Mouse (Mus musculus): Measurements from ENCODE around the gene Cep112.

Cep112 gene

GRCm38 (mm10) chr11:108424889-108425591 is at the start of gene Cep112:
TSS of gene Cep112 (plus strand) at chr11:108425192.
- DNase-seq (ENCODE audit: low spot score in 2 of 2) = peak; percentile 95 to 97

- DNase-seq (ENCODE audit: low spot score in 2 of 2) = no peak
These were observed 48.2 kb upstream of the Cep112 start for GRCm38 (mm10) chr11:108376815-108377214.

GRCm38 (mm10) chr11:108377680-108378362 is 47.2 kb upstream of the Cep112 start:
- DNase-seq (ENCODE audit: low spot score in 2 of 2) = peak; percentile 73 to 82

GRCm38 (mm10) chr11:108378363-108378751 is 46.6 kb upstream of the Cep112 start:
- no peak for DNase-seq (ENCODE audit: low spot score in 2 of 2)

GRCm38 (mm10) chr11:108382664-108383063 is 42.3 kb upstream of the Cep112 start:
- DNase-seq (ENCODE audit: low spot score in 2 of 2) = no peak

- no peak for DNase-seq (ENCODE audit: low spot score in 2 of 2)
These were observed 39.9 kb upstream of the Cep112 start for GRCm38 (mm10) chr11:108384920-108385665.

GRCm38 (mm10) chr11:108385666-108386024 is 39.3 kb upstream of the Cep112 start:
- no peak for DNase-seq (ENCODE audit: low spot score in 2 of 2)

GRCm38 (mm10) chr11:108395061-108395460 is 29.9 kb upstream of the Cep112 start:
- no peak for DNase-seq (ENCODE audit: low spot score in 2 of 2)

- no peak for DNase-seq (ENCODE audit: low spot score in 2 of 2)
These were observed 28.7 kb upstream of the Cep112 start for GRCm38 (mm10) chr11:108396076-108396829.

- DNase-seq (ENCODE audit: low spot score in 2 of 2) = peak in 1 of 2 experiments; percentile 60
These were observed 14.9 kb upstream of the Cep112 start for GRCm38 (mm10) chr11:108409876-108410644.

- no peak for DNase-seq (ENCODE audit: low spot score in 2 of 2)
These were observed 8.6 kb upstream of the Cep112 start for GRCm38 (mm10) chr11:108416360-108416759.

GRCm38 (mm10) chr11:108418540-108418939 is 6.5 kb upstream of the Cep112 start:
- DNase-seq (ENCODE audit: low spot score in 2 of 2) = no peak

GRCm38 (mm10) chr11:108419242-108419641 is 5.8 kb upstream of the Cep112 start:
- DNase-seq (ENCODE audit: low spot score in 2 of 2) = no peak

GRCm38 (mm10) chr11:108420751-108421150 is 4.2 kb upstream of the Cep112 start:
- DNase-seq (ENCODE audit: low spot score in 2 of 2) = no peak

GRCm38 (mm10) chr11:108423221-108423620 is 1.8 kb upstream of the Cep112 start:
- DNase-seq (ENCODE audit: low spot score in 2 of 2) = no peak

- DNase-seq (ENCODE audit: low spot score in 2 of 2) = no peak
These were observed 881 bp upstream of the Cep112 start for GRCm38 (mm10) chr11:108424111-108424510.

GRCm38 (mm10) chr11:108425592-108425921 is 565 bp downstream of the Cep112 start:
- no peak for DNase-seq (ENCODE audit: low spot score in 2 of 2)

- DNase-seq (ENCODE audit: low spot score in 2 of 2) = no peak
These were observed 1.1 kb downstream of the Cep112 start for GRCm38 (mm10) chr11:108426086-108426485.

- no peak for DNase-seq (ENCODE audit: low spot score in 2 of 2)
These were observed 2.2 kb downstream of the Cep112 start for GRCm38 (mm10) chr11:108427191-108427590.

GRCm38 (mm10) chr11:108429076-108429475 is 4.1 kb downstream of the Cep112 start:
- no peak for DNase-seq (ENCODE audit: low spot score in 2 of 2)

GRCm38 (mm10) chr11:108443893-108444563 is 19.0 kb downstream of the Cep112 start:
- DNase-seq (ENCODE audit: low spot score in 2 of 2) = no peak
